21 mouse cellular contexts compared by ENCODE assay signal in the genomic region with DNA sequence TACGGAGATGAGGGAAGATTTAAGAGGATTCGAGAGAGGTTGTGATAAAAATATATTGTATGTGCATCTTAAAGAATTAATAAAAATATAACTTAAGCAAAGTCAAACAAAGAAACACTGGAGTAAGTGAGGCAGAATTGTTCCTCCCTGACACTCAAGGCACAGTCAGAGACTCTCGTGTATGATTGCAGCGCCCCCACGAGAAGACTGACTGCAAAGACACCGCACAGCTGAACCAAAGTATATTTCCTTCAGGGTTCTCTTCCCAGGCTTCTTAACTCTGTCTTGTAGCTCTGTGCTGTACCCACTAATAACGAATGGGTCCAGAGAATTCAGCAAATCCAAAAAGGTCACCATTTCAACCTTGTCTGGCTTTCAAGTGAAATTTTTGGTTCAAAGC.
A peak's percentile ranks its signal among the peaks of the same experiment; 100 is the strongest.
DNase-seq lines count a peak whose midpoint lies in the region; TF ChIP-seq lines count a peak whose summit lies in the region.
"Had no signal": no experiment of that assay in that cellular context is flagged by ENCODE, and none has a peak within 500 bp of the region (broad histone marks: within the 10 kb centered on the region; RNA-seq: fewer than 3 reads in every experiment).

No protein-coding gene starts in this region.

- H3K27ac ChIP-seq in MEL (ENCODE audit: control insufficient read depth, low read depth, low read length): no peak overlapping the region
- H3K27ac ChIP-seq: embryonic facial prominence, embryonic 12.5 days; embryonic facial prominence, embryonic 15.5 days; gastrocnemius, adult 2 months; hindbrain, embryonic 12.5 days; hindbrain, embryonic 15.5 days had no signal

- TF ChIP-seq POLR2A in MEL (IDR thresholded peaks at IDR 0.05; ENCODE audit: control insufficient read depth in 1 of 2, insufficient read depth in 1 of 2, low read depth in 1 of 2, low read length in 2 of 2, poor library complexity in 1 of 2): no peak

- H3K36me3 ChIP-seq in MEL (ENCODE audit: control insufficient read depth in 1 of 2, insufficient read depth in 2 of 2, low read length in 2 of 2): peaks cover 0 to 15% of the 10 kb centered on the region in 2 experiments; a peak in 2 of 4 replicates
- H3K36me3 ChIP-seq: embryonic facial prominence, embryonic 12.5 days; embryonic facial prominence, embryonic 15.5 days; G1E; hindbrain, embryonic 12.5 days; hindbrain, embryonic 15.5 days had no signal

- H3K9me3 ChIP-seq in MEL (replicated peaks; ENCODE audit: insufficient read depth, low read length): no peaks in the 10 kb centered on the region
- H3K9me3 ChIP-seq: embryonic facial prominence, embryonic 12.5 days; embryonic facial prominence, embryonic 15.5 days; G1E; hindbrain, embryonic 12.5 days; hindbrain, embryonic 15.5 days had no signal

- peak; percentile 28 for TF ChIP-seq RAD21 in MEL (IDR thresholded peaks at IDR 0.05; ENCODE audit: low read depth, low read length)

- no peak for TF ChIP-seq CTCF in MEL (IDR thresholded peaks at IDR 0.05 in 2 of 3, conservative IDR thresholded peaks at IDR 0.05 in 1 of 3; ENCODE audit: control insufficient read depth in 1 of 3, insufficient read depth in 1 of 3, low read depth in 2 of 3, low read length in 3 of 3, poor library complexity in 1 of 3, severe bottlenecking in 1 of 3)

- TF ChIP-seq EP300 in MEL (IDR thresholded peaks at IDR 0.05; ENCODE audit: low read depth in 1 of 2, low read length in 2 of 2): no peak

- no peak overlapping the region for H3K4me3 ChIP-seq in MEL (ENCODE audit: control insufficient read depth in 1 of 2, insufficient read depth in 1 of 2, low read depth in 2 of 2, low read length in 2 of 2)
- H3K4me3 ChIP-seq: embryonic facial prominence, embryonic 12.5 days; embryonic facial prominence, embryonic 15.5 days; gastrocnemius, adult 2 months; hindbrain, embryonic 12.5 days; hindbrain, embryonic 15.5 days had no signal

- H3K27me3 ChIP-seq in MEL (ENCODE audit: control insufficient read depth in 1 of 2, insufficient read depth in 2 of 2, low read length in 2 of 2): no peaks in the 10 kb centered on the region
- H3K27me3 ChIP-seq: embryonic facial prominence, embryonic 12.5 days; embryonic facial prominence, embryonic 15.5 days; hindbrain, embryonic 12.5 days; hindbrain, embryonic 15.5 days had no signal

- peaks cover 15 to 16% of the 10 kb centered on the region in 2 experiments; a peak in 3 of 4 replicates for H3K4me1 ChIP-seq in MEL (ENCODE audit: control insufficient read depth in 1 of 2, insufficient read depth in 2 of 2, low read length in 2 of 2)
- H3K4me1 ChIP-seq: embryonic facial prominence, embryonic 12.5 days had no signal

- peak; percentile 35 for DNase-seq in testis, postnatal 10 days (ENCODE audit: low spot score)
- DNase-seq in testis, postnatal 14 days (ENCODE audit: low spot score): no peak
- DNase-seq in MEL (ENCODE audit: low read depth, low spot score) (no peak), ZHBTc4 (ENCODE audit: low read depth, low spot score) (peak; percentile 58)
- DNase-seq in thymus, postnatal 0 days (ENCODE audit: low spot score): no peak
- DNase-seq in adrenal gland, postnatal 36 days: no peak
- DNase-seq: adrenal gland, adult 8-10 months; B cell, adult 2 months; cerebellum, adult 11 months; cerebellum, adult 2 months; cerebellum, adult 9-11 months; cerebellum, postnatal 25 days; forebrain, postnatal 0 days; gastrocnemius, adult 2 months; gastrocnemius, postnatal 14 days; heart, adult 11 months had no signal

- H3K79me2 ChIP-seq in MEL (ENCODE audit: control insufficient read depth, insufficient read depth, low read length, poor library complexity): no peaks in the 10 kb centered on the region

- H3K9ac ChIP-seq in MEL (ENCODE audit: control insufficient read depth, low read depth, low read length, poor library complexity, severe bottlenecking): no peak overlapping the region
- H3K9ac ChIP-seq: embryonic facial prominence, embryonic 12.5 days; embryonic facial prominence, embryonic 15.5 days; forebrain, postnatal 0 days; hindbrain, embryonic 12.5 days; hindbrain, embryonic 15.5 days had no signal

TF ChIP-seq in MEL, 35 proteins besides CTCF, POLR2A, EP300 and RAD21:
- TF ChIP-seq HCFC1 (IDR thresholded peaks at IDR 0.05; ENCODE audit: low read depth, low read length): no peak
- TF ChIP-seq TAL1 (IDR thresholded peaks at IDR 0.05; ENCODE audit: low read length): no peak
- no peak for TF ChIP-seq E2F4 (IDR thresholded peaks at IDR 0.05; ENCODE audit: borderline replicate concordance, low read depth, low read length)
- TF ChIP-seq MEF2A (IDR thresholded peaks at IDR 0.05; ENCODE audit: extremely low read depth, insufficient replicate concordance, low read depth, low read length, poor library complexity, severe bottlenecking): no peak
- TF ChIP-seq ZC3H11A (IDR thresholded peaks at IDR 0.05; ENCODE audit: low read depth, low read length): no peak
- no peak for TF ChIP-seq MAFK (IDR thresholded peaks at IDR 0.05; ENCODE audit: borderline replicate concordance, low read depth, low read length)
- no peak for TF ChIP-seq RCOR1 (IDR thresholded peaks at IDR 0.05; ENCODE audit: low read depth, low read length)
- no peak for TF ChIP-seq MYC (IDR thresholded peaks at IDR 0.05; ENCODE audit: low read depth, low read length)
- no peak for TF ChIP-seq USF2 (IDR thresholded peaks at IDR 0.05; ENCODE audit: borderline replicate concordance in 1 of 2, insufficient read depth in 1 of 2, low read depth in 1 of 2, low read length in 2 of 2)
- no peak for TF ChIP-seq NRF1 (IDR thresholded peaks at IDR 0.05; ENCODE audit: insufficient read depth, low read depth, low read length, poor library complexity, severe bottlenecking)
- no peak for TF ChIP-seq ZKSCAN1 (IDR thresholded peaks at IDR 0.05; ENCODE audit: low read depth, low read length)
- TF ChIP-seq NELFE (IDR thresholded peaks at IDR 0.05; ENCODE audit: low read depth, low read length): no peak
- no peak for TF ChIP-seq GABPA (IDR thresholded peaks at IDR 0.05; ENCODE audit: low read depth, low read length)
- TF ChIP-seq JUND (IDR thresholded peaks at IDR 0.05; ENCODE audit: low read depth, low read length): no peak
- TF ChIP-seq CHD1 (IDR thresholded peaks at IDR 0.05; ENCODE audit: low read depth, low read length): no peak
- TF ChIP-seq BHLHE40 (IDR thresholded peaks at IDR 0.05; ENCODE audit: borderline replicate concordance, low read depth, low read length): no peak
- no peak for TF ChIP-seq KAT2A (conservative IDR thresholded peaks at IDR 0.05; ENCODE audit: low read depth, low read length)
- no peak for TF ChIP-seq USF1 (IDR thresholded peaks at IDR 0.05; ENCODE audit: low read depth, low read length)
- TF ChIP-seq ELF1 (IDR thresholded peaks at IDR 0.05; ENCODE audit: low read depth, low read length): no peak

Comparison
In these comparisons a context has a peak if more than half of its experiments do, and no peak if none do; other contexts are left out.
1. DNase-seq: peak in testis, postnatal 10 days (single experiment) and ZHBTc4 (single experiment); none in testis, postnatal 14 days (single experiment), MEL (single experiment), thymus, postnatal 0 days (single experiment) and adrenal gland, postnatal 36 days (0 of 2).